Mouse (Mus musculus): ENCODE results near the gene Ncam1. TPM values are rescaled to one million over a fixed set of nuclear protein-coding genes. Genes with fewer than 3 reads are reported as not detected.

Ncam1 gene
- total and polyA plus RNA-seq, 3 experiments: 0.08 TPM; not detected in 2

GRCm38 (mm10) chr9:49714091-49714490, 84.6 kb downstream of the Ncam1 start:
- Histone ChIP-seq H3K27ac (ENCODE audit: insufficient read depth, low read depth) (no peak overlapping the region), H3K79me2 (replicated peaks; ENCODE audit: control insufficient read depth, extremely low read depth, insufficient read depth, poor library complexity, severe bottlenecking) (no peaks in the 10 kb centered on the region), H3K27me3 (replicated peaks) (no peaks in the 10 kb centered on the region), H3K36me3 (replicated peaks in 1 of 2; ENCODE audit: control insufficient read depth in 1 of 2, insufficient read depth in 1 of 2, low read length in 1 of 2) (no peaks in the 10 kb centered on the region), H3K9ac (ENCODE audit: insufficient read depth, low read depth) (no peak overlapping the region), H3K4me3 (replicated peaks in 1 of 3; ENCODE audit: low read depth in 2 of 3, low read length in 2 of 3, poor library complexity in 1 of 3) (no peak overlapping the region), H3K4me2 (ENCODE audit: insufficient read depth, low read depth, poor library complexity, severe bottlenecking) (no peak overlapping the region), H3K4me1 (ENCODE audit: control insufficient read depth in 1 of 2, insufficient read depth in 2 of 2) (no peaks in the 10 kb centered on the region), H3K9me3 (replicated peaks; ENCODE audit: low read length) (no peaks in the 10 kb centered on the region)
- TF ChIP-seq MAZ (IDR thresholded peaks at IDR 0.05; ENCODE audit: low read depth, low read length): no peak
- no peak for TF ChIP-seq MXI1 (IDR thresholded peaks at IDR 0.05; ENCODE audit: low read depth, low read length)
- no peak for TF ChIP-seq KAT2A (IDR thresholded peaks at IDR 0.05; ENCODE audit: insufficient replicate concordance, low read length)
- no peak for TF ChIP-seq MAX (IDR thresholded peaks at IDR 0.05; ENCODE audit: low read length)
- TF ChIP-seq ETS1 (conservative IDR thresholded peaks at IDR 0.05; ENCODE audit: low read depth, low read length): no peak
- no peak for TF ChIP-seq MYC (IDR thresholded peaks at IDR 0.05; ENCODE audit: low read depth, low read length)
- TF ChIP-seq JUN (IDR thresholded peaks at IDR 0.05; ENCODE audit: insufficient read depth, low read depth, low read length): no peak
- no peak for TF ChIP-seq NELFE (IDR thresholded peaks at IDR 0.05; ENCODE audit: low read depth, low read length)
- DNase-seq (ENCODE audit: extremely low read depth): no peak
- in situ Hi-C loops (cut with MboI; ENCODE audit: low pct_ligation_motif_present, low pct_unique_long_range_greater_than_20kb, low sequenced_read_pairs): no loop called here
- dilution Hi-C loops (cut with MboI; ENCODE audit: extremely low pct_ligation_motif_present, extremely low pct_unique_long_range_greater_than_20kb, low sequenced_read_pairs): no loop called here

GRCm38 (mm10) chr9:49707646-49708045, 91.1 kb downstream of the Ncam1 start:
- H3K79me2 ChIP-seq (replicated peaks; ENCODE audit: control insufficient read depth, extremely low read depth, insufficient read depth, poor library complexity, severe bottlenecking): no peaks in the 10 kb centered on the region
- no peak overlapping the region for H3K27ac ChIP-seq (ENCODE audit: insufficient read depth, low read depth)
- H3K4me3 ChIP-seq (replicated peaks in 1 of 3; ENCODE audit: low read depth in 2 of 3, low read length in 2 of 3, poor library complexity in 1 of 3): no peak overlapping the region
- no peaks in the 10 kb centered on the region for H3K4me1 ChIP-seq (ENCODE audit: control insufficient read depth in 1 of 2, insufficient read depth in 2 of 2)
- dilution Hi-C loops (cut with MboI; ENCODE audit: extremely low pct_ligation_motif_present, extremely low pct_unique_long_range_greater_than_20kb, low sequenced_read_pairs): no loop called here
- H3K27me3 ChIP-seq (replicated peaks): no peaks in the 10 kb centered on the region
- TF ChIP-seq KAT2A (IDR thresholded peaks at IDR 0.05; ENCODE audit: insufficient replicate concordance, low read length) (no peak), ETS1 (conservative IDR thresholded peaks at IDR 0.05; ENCODE audit: low read depth, low read length) (no peak), MXI1 (IDR thresholded peaks at IDR 0.05; ENCODE audit: low read depth, low read length) (no peak), CTCF (conservative IDR thresholded peaks at IDR 0.05 in 1 of 2, IDR thresholded peaks at IDR 0.05 in 1 of 2; ENCODE audit: low read depth in 2 of 2, low read length in 2 of 2) (no peak), RAD21 (IDR thresholded peaks at IDR 0.05; ENCODE audit: low read depth, low read length) (no peak), E2F4 (IDR thresholded peaks at IDR 0.05; ENCODE audit: insufficient replicate concordance, low read depth, low read length) (no peak), ZMIZ1 (IDR thresholded peaks at IDR 0.05; ENCODE audit: low read depth, low read length) (no peak), JUND (conservative IDR thresholded peaks at IDR 0.05; ENCODE audit: low read depth, low read length) (no peak), POLR2A (IDR thresholded peaks at IDR 0.05; ENCODE audit: low read depth, low read length) (no peak), MAFK (IDR thresholded peaks at IDR 0.05; ENCODE audit: insufficient replicate concordance, low read length) (no peak), POLR2AphosphoS2 (IDR thresholded peaks at IDR 0.05; ENCODE audit: low read depth, low read length) (no peak), TCF12 (IDR thresholded peaks at IDR 0.05; ENCODE audit: low read depth, low read length) (no peak), CHD2 (IDR thresholded peaks at IDR 0.05; ENCODE audit: low read length) (no peak), MAX (IDR thresholded peaks at IDR 0.05; ENCODE audit: low read length) (no peak), GABPA (IDR thresholded peaks at IDR 0.05; ENCODE audit: insufficient replicate concordance, low read depth, low read length) (no peak), MYC (IDR thresholded peaks at IDR 0.05; ENCODE audit: low read depth, low read length) (no peak), PAX5 (IDR thresholded peaks at IDR 0.05; ENCODE audit: low read length) (no peak), ZKSCAN1 (IDR thresholded peaks at IDR 0.05; ENCODE audit: borderline replicate concordance, low read depth, low read length) (no peak)
- H3K36me3 ChIP-seq (replicated peaks in 1 of 2; ENCODE audit: control insufficient read depth in 1 of 2, insufficient read depth in 1 of 2, low read length in 1 of 2): no peaks in the 10 kb centered on the region
- no peaks in the 10 kb centered on the region for H3K9me3 ChIP-seq (replicated peaks; ENCODE audit: low read length)
- no peak for DNase-seq (ENCODE audit: extremely low read depth)
- in situ Hi-C loops (cut with MboI; ENCODE audit: low pct_ligation_motif_present, low pct_unique_long_range_greater_than_20kb, low sequenced_read_pairs): no loop called here
- H3K9ac ChIP-seq (ENCODE audit: insufficient read depth, low read depth): no peak overlapping the region
- no peak overlapping the region for H3K4me2 ChIP-seq (ENCODE audit: insufficient read depth, low read depth, poor library complexity, severe bottlenecking)
